Mouse (Mus musculus): Measurements from ENCODE around the gene Zdhhc1.

DNA sequence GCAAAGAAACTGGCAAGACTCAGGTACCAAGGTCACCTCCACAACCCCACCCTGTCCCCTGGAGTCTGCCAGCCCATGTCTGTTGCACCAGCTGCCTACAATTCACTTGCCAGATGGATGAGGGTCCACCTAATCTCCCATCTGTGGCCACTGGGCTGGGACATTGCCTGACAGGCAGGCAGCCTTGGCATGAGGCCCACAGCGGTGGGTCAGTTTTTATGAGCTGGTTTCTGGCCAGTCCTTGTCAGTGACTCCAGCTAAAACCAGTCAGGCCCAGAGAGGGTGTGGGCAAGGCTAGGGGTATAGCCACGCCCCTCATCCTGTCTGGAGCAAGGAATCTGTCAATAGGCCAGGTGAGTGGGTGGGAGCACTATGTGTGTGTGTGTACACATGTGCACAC is 30.4 kb upstream of the Zdhhc1 start:
- no peak for TF ChIP-seq GATA1 (IDR thresholded peaks at IDR 0.05; ENCODE audit: low read length)
- no peak for TF ChIP-seq TAL1 (IDR thresholded peaks at IDR 0.05; ENCODE audit: low read length)

Data from erythroblast, embryonic 14.5 days (primary cell).